Mouse (Mus musculus): ENCODE data around the gene Lamtor3. TPM values are rescaled to one million over a fixed set of nuclear protein-coding genes. Genes with fewer than 3 reads are reported as not detected.

Lamtor3 gene
- polyA plus RNA-seq, 1 experiment from 2014 or later, result 132 TPM

- no peak for ATAC-seq
- WGBS, result 91% methylated on average over 17 of the region's 17 CpGs
- Histone ChIP-seq H3K27ac (ENCODE audit: low read length) (no peak overlapping the region), H3K4me2 (ENCODE audit: low read length) (no peak overlapping the region), H3K9me3 (replicated peaks; ENCODE audit: control insufficient read depth, low read length, poor library complexity, severe bottlenecking) (no peaks in the 10 kb centered on the region), H3K27me3 (ENCODE audit: control insufficient read depth, insufficient read depth, low read depth, low read length) (no peaks in the 10 kb centered on the region), H3K4me3 (ENCODE audit: low read depth, low read length) (no peak overlapping the region), H3K9ac (ENCODE audit: low read depth, low read length) (no peak overlapping the region), H3K4me1 (ENCODE audit: control insufficient read depth, insufficient read depth, low read length) (peaks cover 10% of the 10 kb centered on the region), H3K36me3 (ENCODE audit: control insufficient read depth, insufficient read depth, low read length) (no peaks in the 10 kb centered on the region)
These were observed 57.6 kb downstream of the Lamtor3 start for GRCm38 (mm10) chr3:137975856-137976423.

DNA sequence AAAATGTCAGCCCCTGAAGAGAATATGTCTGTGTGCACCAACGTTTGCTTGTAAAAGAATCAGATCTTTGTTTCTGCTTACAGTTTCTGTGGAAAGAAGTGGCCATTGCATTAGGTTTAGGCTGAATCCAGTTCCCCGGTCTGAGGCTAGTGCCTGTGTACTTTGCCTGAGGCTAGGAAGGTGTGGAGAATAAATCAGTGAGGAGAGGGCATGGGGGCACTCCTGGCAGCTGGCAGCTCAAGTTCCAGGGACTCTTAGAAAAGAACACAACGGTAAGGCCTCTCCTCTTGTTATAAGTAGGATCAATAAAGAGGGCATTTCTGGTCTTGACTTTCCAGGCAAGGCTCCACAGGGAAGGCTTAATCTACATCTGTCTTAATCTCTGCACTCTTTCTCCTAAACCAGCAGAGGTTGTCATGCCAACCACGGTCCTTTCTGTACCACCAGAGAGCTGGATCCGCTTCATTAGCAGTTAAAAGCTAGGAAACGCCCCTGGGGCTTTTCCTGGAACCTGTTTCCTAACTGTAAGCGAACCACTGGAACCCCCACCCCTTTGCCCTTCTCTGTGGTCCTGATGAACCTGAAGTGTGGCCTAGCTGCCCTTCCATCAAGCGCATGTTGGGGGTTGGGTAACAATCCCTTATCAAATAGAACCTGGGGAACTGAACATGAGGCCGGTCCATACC lies 58.8 kb downstream of the Lamtor3 start:
- Histone ChIP-seq H3K27ac (ENCODE audit: low read length) (peak overlapping the region; percentile 53), H3K4me1 (ENCODE audit: control insufficient read depth, insufficient read depth, low read length) (peaks cover 10% of the 10 kb centered on the region), H3K36me3 (ENCODE audit: control insufficient read depth, insufficient read depth, low read length) (no peaks in the 10 kb centered on the region), H3K4me3 (ENCODE audit: low read depth, low read length) (no peak overlapping the region), H3K9ac (ENCODE audit: low read depth, low read length) (no peak overlapping the region), H3K9me3 (replicated peaks; ENCODE audit: control insufficient read depth, low read length, poor library complexity, severe bottlenecking) (no peaks in the 10 kb centered on the region), H3K4me2 (ENCODE audit: low read length) (no peak overlapping the region), H3K27me3 (ENCODE audit: control insufficient read depth, insufficient read depth, low read depth, low read length) (no peaks in the 10 kb centered on the region)
- WGBS, result 8% methylated on average over 9 of the region's 9 CpGs
- ATAC-seq, result peak; percentile 86

- no peak overlapping the region for H3K4me3 ChIP-seq (ENCODE audit: low read depth, low read length)
- no peak overlapping the region; the same call in 1 of the 2 replicates for H3K27ac ChIP-seq (ENCODE audit: low read length)
- no peaks in the 10 kb centered on the region for H3K9me3 ChIP-seq (replicated peaks; ENCODE audit: control insufficient read depth, low read length, poor library complexity, severe bottlenecking)
- H3K36me3 ChIP-seq (ENCODE audit: control insufficient read depth, insufficient read depth, low read length), result no peaks in the 10 kb centered on the region
- no peaks in the 10 kb centered on the region for H3K27me3 ChIP-seq (ENCODE audit: control insufficient read depth, insufficient read depth, low read depth, low read length)
- WGBS, result 16% methylated on average over 6 of the region's 6 CpGs
- H3K9ac ChIP-seq (ENCODE audit: low read depth, low read length), result no peak overlapping the region
- H3K4me2 ChIP-seq (ENCODE audit: low read length), result no peak overlapping the region
- ATAC-seq, result peak; percentile 66
- H3K4me1 ChIP-seq (ENCODE audit: control insufficient read depth, insufficient read depth, low read length), result peaks cover 10% of the 10 kb centered on the region
These were observed 59.3 kb downstream of the Lamtor3 start for GRCm38 (mm10) chr3:137977629-137978041.

DNA sequence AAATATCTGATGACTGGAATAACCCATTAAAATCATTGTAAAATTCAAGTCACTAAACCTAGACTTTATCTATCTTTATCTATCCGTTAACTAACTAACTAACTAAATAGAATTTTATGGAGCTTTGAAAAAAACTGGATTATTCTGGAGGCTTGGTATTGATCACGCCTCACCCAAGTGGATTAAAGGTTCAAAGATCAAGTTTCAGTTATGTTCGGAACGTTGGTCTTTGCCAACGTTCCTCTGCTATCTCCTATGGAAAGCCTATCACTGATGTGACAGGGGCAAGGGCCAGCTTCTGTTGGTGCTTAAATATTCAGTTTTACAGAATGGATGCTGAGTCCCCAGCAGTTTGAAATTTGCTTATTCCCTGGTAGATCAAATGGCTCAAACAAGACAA lies 59.9 kb downstream of the Lamtor3 start:
- Histone ChIP-seq H3K9me3 (replicated peaks; ENCODE audit: control insufficient read depth, low read length, poor library complexity, severe bottlenecking) (no peaks in the 10 kb centered on the region), H3K4me1 (ENCODE audit: control insufficient read depth, insufficient read depth, low read length) (peaks cover 10% of the 10 kb centered on the region), H3K4me2 (ENCODE audit: low read length) (no peak overlapping the region), H3K27me3 (ENCODE audit: control insufficient read depth, insufficient read depth, low read depth, low read length) (no peaks in the 10 kb centered on the region), H3K36me3 (ENCODE audit: control insufficient read depth, insufficient read depth, low read length) (no peaks in the 10 kb centered on the region), H3K4me3 (ENCODE audit: low read depth, low read length) (no peak overlapping the region), H3K27ac (ENCODE audit: low read length) (no peak overlapping the region), H3K9ac (ENCODE audit: low read depth, low read length) (no peak overlapping the region)
- no peak for ATAC-seq
- WGBS, result 47% methylated on average over 5 of the region's 5 CpGs

Other genes starting within 250 kb of the Lamtor3 start
- gene Gm21962, start 247.0 kb upstream of the Lamtor3 start, polyA plus RNA-seq (2015; fragmentation: Nextera tagmentation; extraction: Ambion mirVana), result not detected in 2 replicates
- 652 and 731 TPM in 2 replicates for gene H2afz, start 54.0 kb upstream of the Lamtor3 start, polyA plus RNA-seq (2015; fragmentation: Nextera tagmentation; extraction: Ambion mirVana)
- 13.4 and 14.3 TPM in 2 replicates for gene Dnajb14, start 50.8 kb upstream of the Lamtor3 start, polyA plus RNA-seq (2015; fragmentation: Nextera tagmentation; extraction: Ambion mirVana)
- gene Dapp1, start 63.0 kb downstream of the Lamtor3 start, polyA plus RNA-seq (2015; fragmentation: Nextera tagmentation; extraction: Ambion mirVana), result 1.5 and 2.7 TPM in 2 replicates
- 0.06 and 0.08 TPM in 2 replicates for gene 1110002E22Rik, start 146.5 kb downstream of the Lamtor3 start, polyA plus RNA-seq (2015; fragmentation: Nextera tagmentation; extraction: Ambion mirVana)
- 0.20 and 0.26 TPM in 2 replicates for gene Gm5105, start 148.9 kb downstream of the Lamtor3 start, polyA plus RNA-seq (2015; fragmentation: Nextera tagmentation; extraction: Ambion mirVana)
- gene Trmt10a, start 224.9 kb downstream of the Lamtor3 start, polyA plus RNA-seq (2015; fragmentation: Nextera tagmentation; extraction: Ambion mirVana), result 6.9 and 7.9 TPM in 2 replicates
- 10.2 and 10.3 TPM in 2 replicates for gene Mttp, start 226.5 kb downstream of the Lamtor3 start, polyA plus RNA-seq (2015; fragmentation: Nextera tagmentation; extraction: Ambion mirVana)